Mouse (Mus musculus) activated CD4-positive, CD25-positive, alpha-beta regulatory T cell, adult 4 months (primary cell): ENCODE measurements around the gene Nkiras2. TPM values are rescaled to one million over a fixed set of nuclear protein-coding genes. Genes with fewer than 3 reads are reported as not detected.
"Not testable (repeated sequence)": the region's sequence is repeated elsewhere in the genome, so short reads cannot be mapped to it uniquely, and the experiment has no call there.

Experiments used
- ATAC-seq: one replicate; pipeline ENCODE4 v1.8.0; 2017
- polyA plus RNA-seq, 2 experiments: library from polyadenylated mRNA; unstranded; fragments of 100-300 nt; shearing (Covaris generic); gene quantifications; one replicate each; pipeline ENCODE4 v1.2.1; 2017

Nkiras2 gene
- polyA plus RNA-seq: 10 to 100 TPM; 28.2 to 28.8 TPM

DNA sequence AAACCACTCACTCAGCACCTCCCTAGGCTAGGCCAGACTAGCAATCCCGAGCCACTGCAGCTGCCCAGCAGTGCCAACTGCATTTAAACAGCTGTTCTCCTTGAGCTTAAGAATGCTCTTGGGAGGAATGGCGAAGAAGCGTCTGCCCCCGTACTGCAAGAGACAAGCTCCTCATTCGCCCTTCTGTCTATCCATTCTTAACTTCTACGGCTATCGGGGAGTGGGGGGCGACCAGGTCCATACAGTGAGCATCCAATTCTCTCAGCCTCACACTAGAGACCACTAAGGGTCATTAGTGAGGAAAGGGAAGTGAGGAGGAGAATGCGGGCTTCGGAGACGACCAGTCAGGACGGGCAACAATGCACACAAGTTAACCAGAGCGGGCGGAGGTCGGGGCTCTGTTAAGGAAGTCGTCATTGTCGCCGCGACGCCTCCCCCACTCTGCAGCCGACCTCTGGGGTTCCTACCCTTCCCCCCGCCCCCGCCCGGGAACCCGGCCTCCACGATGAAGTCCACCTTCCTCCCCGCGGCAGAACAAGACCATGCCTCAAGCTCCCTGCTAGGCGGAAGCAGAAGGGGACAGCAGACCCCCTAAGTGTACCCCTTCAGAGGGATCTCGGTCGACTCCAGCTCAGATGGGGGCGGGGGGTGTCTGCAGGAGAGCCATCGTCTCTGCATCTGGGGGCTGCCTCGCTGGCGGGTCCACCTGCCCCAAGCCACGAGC, at the start of gene Nkiras2:
TSS of gene Nkiras2 (plus strand) at position 484 of the 724 bp plus-strand sequence.
- ATAC-seq: peak; percentile 55

GRCm38 (mm10) chr11:100569789-100570188, 49.3 kb upstream of the Nkiras2 start:
- ATAC-seq: no peak

DNA sequence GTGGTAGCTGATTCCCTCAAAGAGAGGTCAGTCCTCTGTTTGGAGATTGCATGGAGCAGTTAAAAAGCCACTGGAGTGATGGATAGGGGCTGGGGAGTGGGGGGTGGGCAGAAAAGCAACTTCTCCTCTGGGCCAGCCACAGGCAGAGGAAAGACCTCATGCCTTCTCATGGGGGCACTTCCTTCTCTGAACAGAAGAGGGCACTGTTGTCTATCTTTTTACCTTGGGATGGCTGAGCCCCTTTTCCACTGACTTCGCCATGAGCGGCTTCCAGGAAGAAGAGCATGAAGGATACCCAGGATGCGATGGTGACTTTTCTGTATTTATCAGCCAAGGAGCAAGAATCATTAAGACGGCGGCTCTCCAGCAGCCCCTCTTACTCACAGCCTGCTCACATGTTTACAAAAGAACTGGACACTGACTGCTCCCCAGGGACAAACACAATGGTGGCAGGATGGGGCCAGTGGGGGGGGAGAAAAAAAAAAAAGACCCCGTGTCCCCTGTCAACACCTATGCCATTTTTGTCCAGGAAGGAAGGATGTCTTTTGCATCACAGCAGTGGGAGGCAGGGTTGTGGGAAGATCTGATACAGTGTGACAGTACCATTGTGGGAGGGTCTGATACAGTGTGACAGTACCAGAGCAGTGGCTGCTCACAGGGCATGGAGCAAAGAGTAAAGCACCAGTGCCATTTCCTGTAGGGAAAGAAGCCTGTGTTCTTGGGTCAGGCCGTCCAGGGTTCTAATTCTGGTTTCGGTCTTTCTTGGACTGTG, 48.4 kb upstream of the Nkiras2 start:
- no peak for ATAC-seq

GRCm38 (mm10) chr11:100571202-100571567, 47.9 kb upstream of the Nkiras2 start:
- no peak for ATAC-seq

GRCm38 (mm10) chr11:100574188-100574587, 44.9 kb upstream of the Nkiras2 start:
- ATAC-seq: peak; percentile 74

GRCm38 (mm10) chr11:100574708-100575483, 44.1 kb upstream of the Nkiras2 start, which contains the start of gene Cnp:
TSS of gene Cnp (plus strand) at chr11:100574904.
- peak; percentile 61 for ATAC-seq

DNA sequence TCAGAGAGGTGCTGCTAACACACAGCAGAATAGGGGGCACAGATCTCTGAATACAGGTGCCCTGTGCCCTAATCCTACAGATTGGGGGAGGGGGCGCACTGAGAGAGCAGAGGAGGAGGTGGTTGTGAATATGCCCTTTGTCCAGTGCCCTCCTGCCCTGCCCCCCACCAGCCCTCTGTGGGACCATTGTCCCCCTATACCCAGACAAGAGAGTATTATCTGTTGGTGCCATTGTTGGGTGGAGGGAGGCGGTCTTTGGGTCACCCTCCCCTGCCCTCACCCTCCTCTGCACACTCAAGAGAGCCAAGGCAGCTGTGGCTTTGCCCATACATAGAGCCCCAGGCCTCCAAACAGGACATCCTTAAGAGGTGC, 43.6 kb upstream of the Nkiras2 start:
- ATAC-seq: no peak

DNA sequence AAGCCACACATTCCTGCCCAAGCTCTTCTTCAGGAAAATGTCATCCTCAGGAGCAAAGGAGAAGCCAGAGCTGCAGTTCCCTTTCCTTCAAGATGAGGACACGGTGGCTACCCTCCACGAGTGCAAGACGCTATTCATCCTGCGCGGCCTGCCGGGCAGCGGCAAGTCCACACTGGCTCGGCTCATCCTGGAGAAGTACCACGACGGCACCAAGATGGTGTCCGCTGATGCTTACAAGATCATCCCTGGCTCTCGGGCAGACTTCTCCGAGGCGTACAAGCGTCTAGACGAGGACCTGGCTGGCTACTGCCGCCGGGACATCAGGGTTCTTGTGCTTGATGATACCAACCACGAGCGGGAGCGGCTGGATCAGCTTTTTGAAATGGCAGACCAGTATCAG, 42.8 kb upstream of the Nkiras2 start:
- no peak for ATAC-seq

DNA sequence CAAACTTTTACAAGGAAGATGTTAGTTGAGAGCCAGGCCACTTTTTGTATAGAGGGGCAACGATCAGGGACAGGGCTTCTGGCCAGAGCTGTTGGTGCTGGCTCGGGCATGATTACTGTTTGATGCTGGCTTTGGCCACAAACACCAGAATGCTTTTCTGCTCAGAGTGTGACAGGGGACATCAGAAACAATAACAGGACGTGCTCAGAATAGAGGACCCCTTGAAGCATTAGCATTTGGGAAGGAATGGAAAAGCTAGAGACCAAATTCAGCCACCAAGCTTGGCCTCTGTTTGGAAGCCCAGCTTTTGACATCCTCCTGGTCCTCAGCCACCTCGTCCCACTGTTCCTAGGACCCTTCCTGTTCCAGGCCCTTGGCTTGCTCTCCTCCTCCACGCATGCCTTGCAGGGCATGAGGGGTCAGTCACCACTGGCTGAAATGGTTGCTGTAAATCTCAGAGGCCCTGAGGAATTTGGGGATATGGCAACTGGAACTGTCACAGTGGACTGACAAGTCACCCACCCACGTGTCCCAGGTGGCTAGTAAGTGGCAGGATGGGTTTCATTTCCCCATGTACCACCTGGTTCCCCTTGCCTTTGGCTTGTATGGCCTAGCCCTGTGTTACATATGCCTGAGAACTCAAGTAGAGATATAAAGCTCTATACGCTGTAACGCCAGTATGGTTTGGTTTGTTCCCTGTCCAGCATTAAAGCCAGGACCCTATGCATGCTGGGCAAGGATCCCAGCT, 41.0 kb upstream of the Nkiras2 start:
- ATAC-seq: no peak

DNA sequence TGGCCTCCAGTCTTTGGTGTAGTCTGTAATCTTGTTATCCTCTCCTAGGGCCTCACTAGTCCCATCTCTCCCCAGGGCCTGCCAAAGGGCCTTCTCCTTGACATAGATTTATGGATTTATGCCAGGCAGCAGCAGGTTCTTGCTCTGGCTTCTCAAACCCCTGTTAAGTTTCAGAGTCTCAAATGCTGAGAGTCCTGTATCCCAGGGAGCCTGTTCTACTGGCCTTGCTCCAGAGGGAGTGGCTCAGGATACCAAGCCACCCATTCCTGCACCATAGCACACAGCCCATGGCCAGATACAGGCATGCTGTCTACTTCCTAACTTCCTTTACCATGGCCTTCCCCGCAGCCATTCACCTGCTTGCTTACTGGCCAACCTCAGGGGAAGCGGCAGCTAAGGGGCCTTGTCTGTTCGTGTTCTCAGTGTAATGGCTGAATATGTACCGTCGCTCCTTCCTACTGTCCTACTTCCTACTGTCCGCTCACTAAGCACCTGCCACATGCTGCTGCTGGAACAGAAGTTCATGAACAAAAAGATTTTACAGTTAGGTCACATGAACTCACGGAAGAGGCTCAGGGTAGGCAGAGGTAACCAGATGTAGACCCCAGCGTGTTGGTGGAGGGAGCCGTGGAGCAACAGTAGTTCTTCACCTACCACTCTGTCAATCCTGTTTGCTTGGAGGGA, 39.8 kb upstream of the Nkiras2 start:
- no peak for ATAC-seq

- ATAC-seq: no peak
These were observed 38.8 kb upstream of the Nkiras2 start for GRCm38 (mm10) chr11:100580275-100580674.

GRCm38 (mm10) chr11:100581756-100582155, 37.3 kb upstream of the Nkiras2 start:
- ATAC-seq: no peak

GRCm38 (mm10) chr11:100582413-100582812, 36.6 kb upstream of the Nkiras2 start:
- not testable (repeated sequence) for ATAC-seq

DNA sequence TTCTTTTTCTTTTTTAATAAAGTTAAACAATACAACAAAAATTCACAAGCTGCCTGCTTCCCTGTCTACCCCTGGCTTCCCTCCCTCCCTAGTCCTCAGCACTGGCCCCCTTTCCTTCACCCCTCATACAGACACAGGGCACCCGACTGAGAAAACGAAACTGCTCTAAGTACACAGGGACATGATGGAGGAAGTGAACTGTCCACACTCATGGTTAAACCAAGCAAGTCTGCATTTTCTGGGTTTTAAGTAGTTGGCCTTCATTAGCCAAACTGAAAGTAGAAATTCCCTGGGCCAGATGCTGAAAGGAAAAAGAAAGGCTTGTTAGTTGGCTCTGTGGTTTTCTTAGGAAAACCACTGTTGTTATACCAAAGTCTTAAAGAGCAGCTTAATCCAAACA, 36.2 kb upstream of the Nkiras2 start:
- ATAC-seq: no peak

DNA sequence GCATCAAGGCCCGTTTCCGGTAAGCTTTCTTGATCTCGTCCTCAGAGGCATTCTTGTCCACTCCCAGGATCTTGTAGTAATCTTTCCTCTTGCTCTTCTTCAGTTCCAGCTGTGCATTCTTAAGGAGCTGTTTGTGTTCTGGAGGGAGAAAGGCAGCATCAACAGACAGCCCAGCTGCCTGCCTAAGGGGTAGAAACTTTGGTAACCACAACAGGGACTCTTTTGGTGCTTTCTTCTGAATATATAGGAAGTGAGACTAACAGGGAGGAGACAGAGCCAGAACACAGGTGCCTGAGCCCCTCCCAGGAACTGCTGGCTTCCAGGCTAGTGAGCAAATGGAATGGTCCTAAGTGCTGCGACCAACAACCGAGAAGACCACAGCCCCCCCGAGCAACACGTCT, 34.5 kb upstream of the Nkiras2 start:
- ATAC-seq: peak; percentile 23

DNA sequence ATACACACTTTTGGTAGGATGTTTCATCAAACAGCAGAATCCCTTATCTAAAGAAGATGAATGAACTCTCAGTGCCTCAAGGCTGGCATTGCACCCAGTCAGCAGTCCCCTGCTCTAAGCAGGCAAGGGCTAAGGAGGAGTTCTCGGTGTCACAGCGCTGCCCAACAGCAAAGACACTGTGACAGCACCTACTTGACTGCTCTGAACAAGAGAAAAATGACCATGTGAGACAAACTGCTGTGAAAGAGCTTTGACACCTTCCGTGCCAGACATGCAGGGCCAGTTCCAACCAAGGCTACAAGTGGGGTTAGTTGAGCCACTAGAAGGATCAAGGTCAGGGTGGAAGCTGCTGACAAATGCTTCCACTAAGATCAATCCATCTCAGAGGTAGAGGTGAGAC, 33.9 kb upstream of the Nkiras2 start:
- ATAC-seq: no peak

- ATAC-seq: peak; percentile 88
These were observed 30.6 kb upstream of the Nkiras2 start for GRCm38 (mm10) chr11:100588462-100588861.

- no peak for ATAC-seq
These were observed 26.5 kb upstream of the Nkiras2 start for GRCm38 (mm10) chr11:100592346-100593046.

DNA sequence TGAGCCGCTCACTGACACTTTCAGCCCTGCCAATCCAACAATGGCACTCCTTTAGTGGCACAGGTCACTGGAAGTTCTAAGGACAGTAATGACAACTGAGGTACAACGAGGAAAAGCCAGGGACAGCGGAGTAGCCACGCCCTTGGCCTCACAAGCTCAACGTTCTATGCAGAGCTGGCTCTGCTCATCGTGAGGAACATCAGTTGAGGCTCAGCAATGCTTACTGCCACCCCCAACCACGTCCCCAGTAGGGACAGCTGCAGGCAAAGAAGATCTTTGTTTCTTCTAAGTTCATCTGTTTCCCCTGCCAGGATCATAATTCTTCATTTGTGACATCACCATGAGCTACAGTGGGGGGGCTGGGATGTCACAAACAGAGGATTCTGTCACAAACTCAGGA, 24.4 kb upstream of the Nkiras2 start:
- ATAC-seq: no peak

DNA sequence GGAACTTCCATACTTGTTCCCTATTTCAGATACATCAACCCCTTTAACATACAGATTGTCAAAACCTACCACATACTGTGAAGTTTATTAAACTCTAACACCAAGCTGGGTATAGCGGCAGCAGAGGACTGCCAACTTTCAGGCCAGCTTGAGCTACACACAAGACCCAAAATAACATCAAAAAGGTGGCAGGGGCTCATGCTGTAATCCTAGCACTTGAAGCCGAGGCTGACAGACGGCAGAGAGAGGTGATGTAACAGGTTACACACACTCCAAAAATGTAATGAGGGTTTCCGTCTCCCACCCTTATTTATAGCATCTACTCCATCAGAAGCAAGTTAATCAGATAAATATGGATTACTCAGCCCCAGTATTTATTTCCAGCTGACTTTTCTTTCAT, 23.5 kb upstream of the Nkiras2 start:
- ATAC-seq: no peak

GRCm38 (mm10) chr11:100598074-100598473, 21.0 kb upstream of the Nkiras2 start:
- no peak for ATAC-seq
